In genomic region chr2:116299551-116299950, GRCm38 (mm10) we compare ENCODE assay signal across 34 mouse cellular contexts.
"Had no signal": no experiment of that assay in that cellular context is flagged by ENCODE, and none has a peak within 500 bp of the region (broad histone marks: within the 10 kb centered on the region; RNA-seq: fewer than 3 reads in every experiment).

No protein-coding gene starts in this region.

- H3K4me2 ChIP-seq: heart, embryonic 11.5 days; heart, embryonic 12.5 days; heart, embryonic 13.5 days; heart, embryonic 15.5 days; hindbrain, embryonic 12.5 days; hindbrain, embryonic 13.5 days; hindbrain, embryonic 14.5 days; hindbrain, embryonic 15.5 days; intestine, embryonic 15.5 days; kidney, embryonic 15.5 days had no signal

- H3K27ac ChIP-seq: heart, embryonic 10.5 days; heart, embryonic 13.5 days; heart, embryonic 15.5 days; hindbrain, embryonic 10.5 days; hindbrain, embryonic 12.5 days; hindbrain, embryonic 13.5 days; hindbrain, embryonic 14.5 days; hindbrain, embryonic 15.5 days; intestine, embryonic 15.5 days; kidney, embryonic 15.5 days; kidney, postnatal 0 days; layer of hippocampus, adult 2 months had no signal

- H3K4me3 ChIP-seq: heart, embryonic 10.5 days; heart, embryonic 12.5 days; heart, embryonic 13.5 days; heart, embryonic 15.5 days; hindbrain, embryonic 10.5 days; hindbrain, embryonic 12.5 days; hindbrain, embryonic 13.5 days; hindbrain, embryonic 15.5 days; intestine, embryonic 15.5 days; kidney, embryonic 15.5 days; layer of hippocampus, adult 2 months had no signal

- H3K36me3 ChIP-seq: heart, embryonic 10.5 days; heart, embryonic 12.5 days; heart, embryonic 13.5 days; heart, embryonic 15.5 days; hindbrain, embryonic 10.5 days; hindbrain, embryonic 12.5 days; hindbrain, embryonic 13.5 days; hindbrain, embryonic 15.5 days; intestine, embryonic 15.5 days; kidney, embryonic 15.5 days had no signal

- H3K9me3 ChIP-seq: heart, embryonic 10.5 days; heart, embryonic 12.5 days; heart, embryonic 13.5 days; heart, embryonic 15.5 days; hindbrain, embryonic 10.5 days; hindbrain, embryonic 12.5 days; hindbrain, embryonic 13.5 days; hindbrain, embryonic 15.5 days; intestine, embryonic 15.5 days; kidney, embryonic 15.5 days had no signal

- H3K9ac ChIP-seq: heart, embryonic 12.5 days; heart, embryonic 13.5 days; heart, embryonic 15.5 days; hindbrain, embryonic 12.5 days; hindbrain, embryonic 13.5 days; hindbrain, embryonic 14.5 days; hindbrain, embryonic 15.5 days; intestine, embryonic 15.5 days; kidney, embryonic 15.5 days had no signal

- ATAC-seq: hindbrain, embryonic 16.5 days; inflammation-experienced regulatory T-cells, adult 6 months; intestine, embryonic 15.5 days; intestine, embryonic 16.5 days; intestine, postnatal 0 days had no signal

- H3K27me3 ChIP-seq: heart, embryonic 12.5 days; heart, embryonic 13.5 days; heart, embryonic 15.5 days; hindbrain, embryonic 12.5 days; hindbrain, embryonic 13.5 days; hindbrain, embryonic 15.5 days; intestine, embryonic 15.5 days; kidney, embryonic 15.5 days had no signal

- H3K4me1 ChIP-seq: heart, embryonic 10.5 days; heart, embryonic 12.5 days; heart, embryonic 13.5 days; heart, embryonic 15.5 days; hindbrain, embryonic 10.5 days; hindbrain, embryonic 12.5 days; hindbrain, embryonic 13.5 days; hindbrain, embryonic 15.5 days; intestine, embryonic 15.5 days; kidney, embryonic 15.5 days had no signal

- DNase-seq: heart, postnatal 10 days; heart, postnatal 14 days; heart, postnatal 36 days; heart, postnatal 4 days; kidney, adult 11 months; kidney, adult 18-20 months; kidney, adult 2 months; kidney, adult 8-10 months; kidney, adult 9 months; kidney, postnatal 10 days; kidney, postnatal 14 days; kidney, postnatal 25 days; kidney, postnatal 36 days; kidney, postnatal 4 days; layer of hippocampus, adult 9-11 months; layer of hippocampus, postnatal 36 days had no signal
